Mouse (Mus musculus): ENCODE results near the gene Muc3. TPM values are rescaled to one million over a fixed set of nuclear protein-coding genes. Genes with fewer than 3 reads are reported as not detected.

The Muc3 gene
- polyA plus RNA-seq, 1 experiment: not detected

DNA sequence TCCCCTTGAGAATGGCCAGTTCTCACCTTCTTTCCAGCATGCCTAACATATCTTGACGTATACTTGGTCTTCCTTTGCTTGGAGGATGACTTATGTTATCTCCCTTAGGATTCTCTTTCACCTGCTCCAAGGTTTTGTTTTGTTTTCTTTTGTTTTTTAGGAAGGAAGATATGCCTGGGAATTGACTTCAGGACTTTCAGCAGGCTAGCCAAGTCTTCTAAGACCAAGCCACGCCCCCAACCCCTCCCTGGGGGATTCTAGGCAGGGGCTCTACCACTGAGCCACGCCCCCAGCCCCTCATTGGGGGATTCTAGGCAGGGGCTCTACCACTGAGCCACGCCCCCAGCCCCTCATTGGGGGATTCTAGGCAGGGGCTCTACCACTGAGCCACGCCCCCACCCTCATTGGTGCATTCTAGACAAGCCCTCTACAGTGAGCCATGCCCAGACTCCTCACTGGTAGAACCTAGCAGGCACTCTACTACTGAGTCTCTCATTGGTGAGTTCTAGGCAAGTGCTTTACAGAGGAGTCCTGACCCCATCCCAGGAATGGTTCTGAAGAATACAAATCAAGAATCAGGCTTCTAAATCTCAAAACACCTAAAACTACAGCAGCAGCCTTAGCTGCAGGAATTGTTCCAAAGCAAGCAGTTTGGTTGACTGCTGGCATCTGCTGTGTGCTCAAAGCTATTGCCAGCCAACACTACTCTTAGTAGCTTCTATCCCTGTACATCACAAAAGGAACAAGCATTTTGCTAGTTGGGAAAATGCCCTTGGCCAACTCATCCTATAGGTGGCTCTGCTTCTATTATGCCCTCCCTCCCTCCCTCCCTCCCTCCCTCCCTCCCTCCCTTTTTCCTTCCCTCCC, 37.3 kb downstream of the Muc3 start:
- Histone ChIP-seq H3K4me3 (ENCODE audit: insufficient read depth, low read length) (no peak overlapping the region), H3K4me1 (ENCODE audit: control insufficient read depth, insufficient read depth, low read length) (peaks cover 9% of the 10 kb centered on the region), H3K27ac (ENCODE audit: insufficient read depth, low read depth, low read length) (no peak overlapping the region)
- no peak for TF ChIP-seq CTCF (IDR thresholded peaks at IDR 0.05; ENCODE audit: low read depth, low read length)
- no peak for TF ChIP-seq POLR2A (IDR thresholded peaks at IDR 0.05; ENCODE audit: borderline replicate concordance, low read depth, low read length)

DNA sequence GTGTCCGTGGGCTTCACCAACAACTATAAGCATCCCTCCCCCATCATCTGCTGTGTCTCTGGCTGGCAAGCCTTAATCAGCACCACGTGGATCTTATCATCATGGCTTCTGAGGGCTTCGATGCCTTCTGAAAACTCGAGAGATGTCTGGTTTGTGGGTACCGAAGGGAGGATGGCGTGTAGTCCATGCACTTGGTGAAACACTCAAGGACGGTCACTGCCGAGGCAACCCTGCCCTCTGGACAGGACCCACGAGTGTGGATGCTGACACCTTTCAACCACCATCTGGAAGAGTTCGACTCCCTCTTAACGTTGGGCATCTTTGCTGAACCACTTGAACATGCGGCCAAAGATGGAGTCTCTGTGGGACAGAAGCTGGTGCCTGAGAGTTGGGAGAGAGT, 38.3 kb downstream of the Muc3 start:
- Histone ChIP-seq H3K4me1 (ENCODE audit: control insufficient read depth, insufficient read depth, low read length) (peaks cover 8% of the 10 kb centered on the region), H3K27ac (ENCODE audit: insufficient read depth, low read depth, low read length) (no peak overlapping the region), H3K4me3 (ENCODE audit: insufficient read depth, low read length) (no peak overlapping the region)
- TF ChIP-seq POLR2A (IDR thresholded peaks at IDR 0.05; ENCODE audit: borderline replicate concordance, low read depth, low read length): no peak
- TF ChIP-seq CTCF (IDR thresholded peaks at IDR 0.05; ENCODE audit: low read depth, low read length): no peak

DNA sequence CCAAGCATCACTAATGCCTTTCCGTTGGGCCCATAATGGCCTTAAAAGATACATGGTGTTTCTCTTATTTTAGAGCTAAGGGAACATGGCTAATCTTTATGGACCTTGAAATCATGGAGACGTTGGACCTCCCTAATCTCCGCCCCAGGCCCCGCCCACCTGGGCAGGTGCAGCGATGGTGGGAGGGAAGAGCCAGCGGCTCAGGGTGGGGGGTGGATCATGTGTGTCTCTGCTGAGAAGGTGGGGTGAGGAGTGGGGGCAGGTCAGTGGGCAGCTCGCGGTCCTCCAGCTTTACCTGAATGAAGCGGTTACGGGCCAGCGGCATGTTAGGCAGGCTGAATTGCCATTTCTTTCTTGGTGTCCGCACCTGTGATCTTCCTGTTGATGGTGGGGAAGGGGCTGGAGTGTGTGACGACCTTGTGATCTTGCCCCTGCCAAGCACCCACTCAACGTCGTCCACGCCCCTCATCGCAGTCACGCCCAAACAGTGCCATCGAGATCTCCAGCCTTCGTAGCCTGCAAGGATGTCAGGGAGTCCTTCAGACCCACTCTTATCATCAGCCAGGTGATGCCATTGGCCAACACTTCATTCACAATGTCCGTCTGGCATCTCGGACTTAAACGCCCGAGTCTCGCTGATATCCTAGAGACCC, 39.1 kb downstream of the Muc3 start:
- no peak for TF ChIP-seq CTCF (IDR thresholded peaks at IDR 0.05; ENCODE audit: low read depth, low read length)
- TF ChIP-seq POLR2A (IDR thresholded peaks at IDR 0.05; ENCODE audit: borderline replicate concordance, low read depth, low read length): no peak
- Histone ChIP-seq H3K4me1 (ENCODE audit: control insufficient read depth, insufficient read depth, low read length) (peaks cover 5% of the 10 kb centered on the region), H3K4me3 (ENCODE audit: insufficient read depth, low read length) (no peak overlapping the region), H3K27ac (ENCODE audit: insufficient read depth, low read depth, low read length) (no peak overlapping the region)

DNA sequence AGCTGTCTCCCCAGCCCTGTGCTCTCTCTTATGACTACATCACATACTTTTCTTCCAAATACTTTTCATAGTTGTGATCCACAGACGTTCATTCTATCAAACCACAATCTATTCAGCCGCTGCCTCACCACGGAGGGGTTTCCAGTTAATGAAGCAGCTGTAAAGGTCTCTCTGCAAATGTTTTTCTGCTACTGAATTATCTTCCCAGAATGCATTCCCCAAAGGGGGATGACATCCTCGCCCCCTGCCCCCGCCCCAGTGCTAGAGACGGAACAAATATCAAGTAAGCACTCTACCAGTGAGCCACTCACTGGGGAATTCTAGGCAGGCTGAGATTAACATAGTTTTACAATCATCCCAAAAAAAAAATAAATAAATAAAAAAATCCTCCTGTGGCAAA, 41.0 kb downstream of the Muc3 start:
- H3K4me3 ChIP-seq (ENCODE audit: insufficient read depth, low read length): no peak overlapping the region
- no peak overlapping the region for H3K27ac ChIP-seq (ENCODE audit: insufficient read depth, low read depth, low read length)
- H3K4me1 ChIP-seq (ENCODE audit: control insufficient read depth, insufficient read depth, low read length): peaks cover 10% of the 10 kb centered on the region
- TF ChIP-seq CTCF (IDR thresholded peaks at IDR 0.05; ENCODE audit: low read depth, low read length): no peak
- no peak for TF ChIP-seq POLR2A (IDR thresholded peaks at IDR 0.05; ENCODE audit: borderline replicate concordance, low read depth, low read length)

DNA sequence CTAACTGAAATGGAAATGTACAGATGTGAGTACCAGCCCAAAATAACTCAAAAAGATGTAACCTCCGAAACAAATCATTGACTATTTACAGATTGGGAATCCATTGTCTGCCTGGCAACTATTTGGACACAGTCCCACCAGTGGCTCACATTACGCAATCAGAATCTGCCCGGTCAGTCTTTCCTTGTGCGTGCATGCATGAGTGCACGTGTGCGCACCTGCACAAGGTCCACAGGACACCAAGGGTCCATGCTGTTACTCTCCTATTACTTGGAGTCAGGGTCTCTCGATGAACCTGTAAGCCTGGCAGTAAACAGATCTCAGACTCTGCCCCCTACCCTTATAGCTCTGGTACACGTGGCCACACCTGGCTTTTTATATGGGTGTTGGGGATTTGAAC, 41.5 kb downstream of the Muc3 start:
- no peak for TF ChIP-seq CTCF (IDR thresholded peaks at IDR 0.05; ENCODE audit: low read depth, low read length)
- no peak for TF ChIP-seq POLR2A (IDR thresholded peaks at IDR 0.05; ENCODE audit: borderline replicate concordance, low read depth, low read length)
- H3K4me1 ChIP-seq (ENCODE audit: control insufficient read depth, insufficient read depth, low read length): peaks cover 14% of the 10 kb centered on the region
- no peak overlapping the region for H3K4me3 ChIP-seq (ENCODE audit: insufficient read depth, low read length)
- no peak overlapping the region for H3K27ac ChIP-seq (ENCODE audit: insufficient read depth, low read depth, low read length)

DNA sequence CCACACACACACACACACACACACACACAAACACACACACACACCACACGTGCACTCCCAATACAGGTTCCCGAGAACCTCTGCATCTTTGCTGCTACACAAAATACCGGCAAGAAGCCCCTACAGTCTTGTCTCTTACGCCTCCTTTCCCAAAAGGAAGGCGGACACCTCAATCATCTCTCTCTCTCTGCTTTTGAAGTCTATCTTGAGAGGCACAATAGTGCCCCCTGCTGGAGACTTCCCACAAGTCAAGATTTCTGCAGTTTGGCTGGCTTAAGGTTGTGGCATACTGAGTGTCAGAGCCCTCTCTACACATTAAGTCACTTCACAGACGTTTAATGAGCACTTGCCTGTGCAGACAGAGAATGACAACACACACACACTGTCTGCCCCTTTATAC, 42.1 kb downstream of the Muc3 start:
- H3K4me1 ChIP-seq (ENCODE audit: control insufficient read depth, insufficient read depth, low read length): peaks cover 15% of the 10 kb centered on the region
- no peak overlapping the region for H3K27ac ChIP-seq (ENCODE audit: insufficient read depth, low read depth, low read length)

DNA sequence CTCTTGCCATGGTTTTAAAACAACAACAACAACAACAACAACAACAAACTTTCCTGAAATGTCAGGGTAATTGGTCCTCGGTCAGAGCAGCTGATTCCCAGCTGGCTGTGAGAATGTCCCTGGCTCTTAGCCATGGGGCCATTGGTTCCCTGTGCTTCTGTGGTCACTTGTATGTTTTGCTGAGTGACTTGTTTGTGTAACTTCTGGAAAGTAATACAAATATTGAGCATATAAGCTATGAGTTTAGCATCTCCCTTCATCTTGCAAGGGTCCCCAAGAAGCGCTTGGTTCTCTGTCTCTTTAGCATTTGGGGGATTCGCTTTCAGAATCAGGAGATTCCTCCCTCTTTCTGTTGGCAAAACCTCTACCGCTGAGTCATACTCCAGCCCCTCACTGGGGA, 42.7 kb downstream of the Muc3 start:
- H3K27ac ChIP-seq (ENCODE audit: insufficient read depth, low read depth, low read length): no peak overlapping the region
- no peak overlapping the region for H3K4me3 ChIP-seq (ENCODE audit: insufficient read depth, low read length)
- TF ChIP-seq POLR2A (IDR thresholded peaks at IDR 0.05; ENCODE audit: borderline replicate concordance, low read depth, low read length) (no peak), CTCF (IDR thresholded peaks at IDR 0.05; ENCODE audit: low read depth, low read length) (no peak)
- H3K4me1 ChIP-seq (ENCODE audit: control insufficient read depth, insufficient read depth, low read length): peaks cover 15% of the 10 kb centered on the region

More for the DNA sequence above, 42.1 kb downstream of the Muc3 start:
- TF ChIP-seq POLR2A (IDR thresholded peaks at IDR 0.05; ENCODE audit: borderline replicate concordance, low read depth, low read length): no peak
- TF ChIP-seq CTCF (IDR thresholded peaks at IDR 0.05; ENCODE audit: low read depth, low read length): no peak
- H3K4me3 ChIP-seq (ENCODE audit: insufficient read depth, low read length): no peak overlapping the region

DNA sequence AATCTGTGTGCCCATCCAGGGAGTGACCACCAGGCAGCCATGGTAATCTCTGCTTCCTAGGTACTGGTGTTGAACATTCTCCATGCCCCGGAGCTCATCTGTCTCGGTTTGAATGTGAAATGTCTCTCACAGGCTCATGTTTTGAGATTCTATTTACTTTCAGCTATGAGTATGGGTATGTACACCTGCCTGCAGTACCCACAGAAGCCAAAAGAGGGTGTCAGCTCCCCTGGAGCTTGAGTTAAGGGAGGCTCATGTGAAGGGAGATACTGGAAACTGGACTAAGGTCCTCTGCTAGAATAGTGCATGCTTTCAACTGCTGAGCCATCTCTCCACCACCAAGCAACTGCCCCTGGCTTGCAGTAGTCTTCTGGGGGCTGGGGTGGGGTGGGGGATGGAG, 45.2 kb downstream of the Muc3 start:
- TF ChIP-seq CTCF (IDR thresholded peaks at IDR 0.05; ENCODE audit: low read depth, low read length) (no peak), POLR2A (IDR thresholded peaks at IDR 0.05; ENCODE audit: borderline replicate concordance, low read depth, low read length) (no peak)
- H3K4me1 ChIP-seq (ENCODE audit: control insufficient read depth, insufficient read depth, low read length): peaks cover 15% of the 10 kb centered on the region
- no peak overlapping the region for H3K4me3 ChIP-seq (ENCODE audit: insufficient read depth, low read length)
- no peak overlapping the region for H3K27ac ChIP-seq (ENCODE audit: insufficient read depth, low read depth, low read length)

DNA sequence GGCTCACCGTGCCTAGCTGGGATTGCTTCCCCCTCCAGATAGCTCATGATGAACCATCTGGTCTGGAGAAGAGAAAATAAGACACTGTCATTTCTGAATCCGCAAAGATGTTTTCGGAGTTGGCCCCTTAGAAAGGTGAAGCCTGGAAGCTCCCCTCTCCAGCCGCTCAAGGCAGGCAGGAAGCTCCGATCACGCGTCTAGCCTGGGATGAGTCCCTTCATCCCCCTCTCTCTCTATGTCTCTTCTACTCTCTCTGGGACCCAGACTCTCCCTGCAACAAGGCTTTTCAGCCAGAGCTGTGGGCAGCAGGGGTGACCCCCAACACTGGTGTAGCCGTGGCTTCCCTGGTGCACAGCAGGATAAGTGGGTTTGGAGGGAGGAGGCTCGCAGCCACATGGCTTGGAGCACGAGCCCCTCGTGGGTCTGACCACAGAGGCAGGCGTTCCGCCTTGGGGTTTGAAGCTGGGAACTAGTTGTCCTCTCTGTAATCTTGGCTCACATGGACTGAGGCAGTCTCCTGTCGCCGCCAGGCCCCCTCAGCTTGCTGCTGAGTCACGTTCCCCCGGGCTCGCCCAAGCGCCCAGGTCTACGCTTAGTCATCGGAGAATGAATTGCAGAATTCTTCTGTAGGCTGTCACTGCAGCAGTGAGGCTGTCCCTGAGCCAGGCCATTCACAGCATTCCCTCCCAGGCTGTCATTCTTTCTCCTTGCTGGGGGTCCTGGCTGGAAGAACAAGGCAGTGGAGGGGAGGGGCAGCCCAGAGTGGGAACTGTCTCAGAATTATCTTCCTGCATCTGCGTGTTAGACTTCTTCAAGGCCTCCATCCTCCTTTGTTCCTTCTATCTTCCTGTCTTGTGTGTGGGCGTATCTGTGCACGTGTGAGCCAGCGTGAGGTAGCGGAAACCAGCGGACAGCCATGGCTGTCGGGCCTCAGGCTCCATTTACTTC, 46.3 kb downstream of the Muc3 start:
- H3K4me3 ChIP-seq (ENCODE audit: insufficient read depth, low read length): no peak overlapping the region
- H3K27ac ChIP-seq (ENCODE audit: insufficient read depth, low read depth, low read length): no peak overlapping the region
- H3K4me1 ChIP-seq (ENCODE audit: control insufficient read depth, insufficient read depth, low read length): peaks cover 15% of the 10 kb centered on the region
- TF ChIP-seq POLR2A (IDR thresholded peaks at IDR 0.05; ENCODE audit: borderline replicate concordance, low read depth, low read length) (no peak), CTCF (IDR thresholded peaks at IDR 0.05; ENCODE audit: low read depth, low read length) (no peak)

Measured in bone marrow macrophage, adult 2 months (primary cell).